Mouse (Mus musculus) liver, postnatal 0 days (tissue): ENCODE results near the gene Gm37240.

Experiments used
- CTCF ChIP-seq: sonication (generic); IDR thresholded peaks from 2 replicates; pipeline ENCODE4 v1.5.1; 2016; ENCODE audit warnings: antibody characterized with exemption, low read depth
- EP300 ChIP-seq: IDR thresholded peaks from 2 replicates; pipeline ENCODE4 v1.6.1; 2016; ENCODE audit warnings: antibody characterized with exemption, low read depth, mild to moderate bottlenecking

DNA sequence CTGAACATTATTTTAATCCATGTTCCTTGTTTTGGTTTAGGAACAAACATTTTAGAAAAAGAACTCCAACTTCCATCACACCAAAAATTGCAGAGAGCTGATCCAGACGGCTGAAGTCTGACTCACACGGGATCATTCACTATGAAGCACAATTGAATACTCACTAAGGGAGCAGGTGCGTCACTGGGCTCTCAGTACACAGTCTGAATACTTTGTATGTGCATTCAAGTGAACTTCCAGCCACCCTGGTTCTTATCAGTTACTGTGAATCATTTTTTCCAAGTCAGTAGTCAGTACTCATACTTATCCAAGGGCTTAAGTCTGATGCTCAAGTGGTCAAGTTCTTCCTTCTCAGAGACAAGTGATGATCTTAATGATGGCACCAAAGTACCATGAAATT, 530.9 kb downstream of the Gm37240 start:
- no peak for TF ChIP-seq CTCF
- no peak for TF ChIP-seq EP300
